Mouse (Mus musculus) hindbrain, embryonic 12.5 days (tissue): ENCODE measurements around the gene Tfec. TPM values are rescaled to one million over a fixed set of nuclear protein-coding genes. Genes with fewer than 3 reads are reported as not detected.

Source experiments
- polyA plus RNA-seq: library from polyadenylated mRNA; unstranded; fragments of >200 nt; fragmentation: Nextera tagmentation; extraction: Ambion mirVana; gene quantifications from 2 replicates; pipeline ENCODE4 v1.2.1, GENCODE M21; 2016

Gene Tfec
- polyA plus RNA-seq, 1 experiment from 2014 or later = 0.54 TPM

Other genes starting within 250 kb of the Tfec start
- gene Tes, start 166.7 kb upstream of the Tfec start, polyA plus RNA-seq = 58.5 and 64.2 TPM in 2 replicates